In genomic region chr14:55126521-55126920, GRCm38 (mm10) we compare ENCODE assay signal across 23 mouse cellular contexts. TPM values are rescaled to one million over a fixed set of nuclear protein-coding genes. Genes with fewer than 3 reads are reported as not detected.
"Had no signal": no experiment of that assay in that cellular context is flagged by ENCODE, and none has a peak within 500 bp of the region (broad histone marks: within the 10 kb centered on the region; RNA-seq: fewer than 3 reads in every experiment).

No protein-coding gene starts in this region.

- H3K27ac ChIP-seq: limb, embryonic 10.5 days; limb, embryonic 13.5 days; liver, embryonic 12.5 days; liver, embryonic 15.5 days; lung, embryonic 15.5 days; midbrain, embryonic 10.5 days; midbrain, embryonic 13.5 days; neural tube, embryonic 13.5 days; stomach, postnatal 0 days had no signal

- H3K4me3 ChIP-seq: limb, embryonic 10.5 days; limb, embryonic 13.5 days; liver, embryonic 12.5 days; liver, embryonic 15.5 days; lung, embryonic 15.5 days; megakaryocyte, embryonic 14.5 days; midbrain, embryonic 10.5 days; midbrain, embryonic 13.5 days; myocyte; neural tube, embryonic 13.5 days had no signal

- DNase-seq: kidney, adult 18-20 months; kidney, adult 9 months; kidney, postnatal 14 days; kidney, postnatal 4 days; liver; lung, adult 18-20 months; lung, postnatal 10 days; lung, postnatal 36 days; right cerebral cortex, postnatal 4 days; thymus, adult 18-20 months; thymus, postnatal 36 days had no signal

RNA-seq across cellular contexts. Expression of gene Jph4, which starts 9.8 kb away (rescaled TPM):
- total RNA-seq: monocyte, adult 5-6 weeks had no signal
